Mouse (Mus musculus): ENCODE measurements at regions not wholly inside any gene's neighbourhood (a gene's known extent, or its start where the extent isn't known, plus 50 kb on each side); places are given as distances from the start of the nearest gene placed in this dataset.

DNA sequence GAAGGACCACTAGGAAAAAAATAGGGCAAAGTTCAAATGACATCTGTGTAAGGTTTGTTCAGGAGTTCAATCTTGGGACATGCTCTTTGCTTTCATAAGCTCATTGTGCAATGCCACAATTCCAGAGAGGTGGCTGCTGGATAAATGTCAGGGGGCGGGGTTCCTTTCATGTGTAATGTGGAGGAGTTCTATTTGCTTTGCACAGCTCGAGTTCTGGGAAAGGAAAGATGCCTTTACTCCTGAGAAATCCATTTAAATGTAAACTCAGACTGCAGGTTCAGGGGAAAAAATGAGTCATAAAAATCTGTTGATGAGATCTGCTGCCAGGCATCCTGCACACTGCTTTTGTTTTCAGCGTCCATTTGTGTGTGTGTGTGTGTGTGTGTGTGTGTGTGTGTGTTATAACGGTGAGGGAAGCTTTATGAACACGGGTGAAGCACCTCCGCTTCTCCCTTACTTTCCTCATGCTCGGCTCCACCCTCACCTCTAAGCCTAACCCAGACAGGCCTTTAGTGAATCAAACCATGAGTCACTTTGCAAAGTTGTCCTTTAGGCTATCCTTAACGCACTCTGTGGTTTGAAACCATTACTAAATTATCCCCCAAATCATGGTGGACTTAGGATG lies 99.9 kb upstream of the Acsl4 start:
- TF ChIP-seq CTCF (IDR thresholded peaks at IDR 0.05; ENCODE audit: control insufficient read depth, insufficient read depth, insufficient read length), result no peak
- TF ChIP-seq MAX (IDR thresholded peaks at IDR 0.05), result no peak
- no peak for TF ChIP-seq USF1 (IDR thresholded peaks at IDR 0.05; ENCODE audit: low read depth)
- TF ChIP-seq FOSL1 (IDR thresholded peaks at IDR 0.05; ENCODE audit: insufficient read depth, low read length, poor library complexity, severe bottlenecking), result no peak
